Mouse (Mus musculus) frontal cortex, adult 2 months (tissue): ENCODE measurements around the gene Dnm3. TPM values are rescaled to one million over a fixed set of nuclear protein-coding genes. Genes with fewer than 3 reads are reported as not detected.

ENCODE experiments used
- DNase-seq, 2 experiments: peaks; one replicate each; pipeline ENCODE4 v3.0.0; 2022; ENCODE audit warnings: low spot score in 1 of 2; ENCODE audit errors: extremely low spot score in 1 of 2
- polyA plus RNA-seq: library from polyadenylated mRNA; depleted of rRNA; stranded (reverse); fragments of >200 nt; gene quantifications from 2 replicates; pipeline ENCODE4 v1.2.3, GENCODE M21; 2012

Gene Dnm3
- polyA plus RNA-seq, 1 experiment, result 45.3 TPM

- DNase-seq, result no peak
These were observed 260.4 kb downstream of the Dnm3 start for GRCm38 (mm10) chr1:162217340-162217974.

DNA sequence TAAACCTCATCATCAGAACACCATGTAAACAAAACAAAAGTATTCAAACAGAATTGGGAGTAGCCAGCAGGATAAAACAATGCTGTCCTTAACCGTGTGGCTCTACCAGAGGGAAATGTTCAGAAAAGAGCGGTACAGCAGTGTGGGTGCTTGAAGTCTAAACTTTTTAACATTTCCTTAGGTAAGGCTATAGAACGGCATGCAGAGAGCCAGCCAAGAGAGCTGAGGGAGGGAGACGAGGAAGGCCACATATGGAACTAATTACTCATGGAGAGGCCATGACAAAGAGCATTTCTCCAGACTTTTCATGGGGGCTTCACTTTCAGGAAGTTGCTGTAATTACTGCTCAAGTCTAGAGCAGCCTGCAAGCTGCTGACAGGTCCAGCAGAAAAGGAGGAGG is 261.2 kb downstream of the Dnm3 start:
- DNase-seq, result no peak

DNA sequence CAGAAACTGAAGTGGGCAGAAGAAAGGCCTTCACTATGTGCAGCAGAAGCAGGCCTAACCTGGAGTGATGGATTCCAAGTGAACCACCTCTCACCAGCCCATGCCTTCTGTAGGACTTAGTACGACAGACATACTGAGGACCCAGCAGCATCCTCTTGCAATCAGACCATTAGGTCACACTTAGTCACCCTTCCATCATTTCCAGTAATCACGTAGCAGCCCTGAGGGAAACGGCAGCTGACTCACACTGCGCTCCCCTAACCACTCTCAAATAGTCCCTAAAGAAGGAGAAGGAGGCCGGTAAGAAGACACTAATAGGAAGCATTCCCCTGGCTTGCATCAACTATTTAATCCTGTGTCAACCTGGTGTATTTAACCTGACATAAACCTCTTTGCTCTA is 262.1 kb downstream of the Dnm3 start:
- no peak for DNase-seq

DNA sequence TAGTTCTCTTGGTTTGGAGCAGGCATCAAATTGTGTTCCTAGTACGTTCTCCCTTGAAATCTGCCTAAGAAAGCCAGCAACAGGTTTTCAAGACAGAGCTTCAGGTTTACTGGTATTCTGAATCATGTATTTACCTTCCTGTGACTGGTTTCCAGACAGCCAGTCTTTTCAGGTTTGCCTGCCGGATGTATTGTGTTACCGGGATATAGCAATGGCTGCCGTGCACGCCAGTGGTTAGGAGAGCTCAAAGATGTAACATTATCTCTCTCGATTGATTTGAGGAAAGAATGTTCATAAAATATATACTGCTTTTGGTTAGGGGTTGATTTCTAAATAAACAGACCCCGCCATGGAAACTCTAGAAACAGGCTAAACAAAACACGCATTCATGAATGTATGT is 264.8 kb downstream of the Dnm3 start:
- no peak for DNase-seq

DNA sequence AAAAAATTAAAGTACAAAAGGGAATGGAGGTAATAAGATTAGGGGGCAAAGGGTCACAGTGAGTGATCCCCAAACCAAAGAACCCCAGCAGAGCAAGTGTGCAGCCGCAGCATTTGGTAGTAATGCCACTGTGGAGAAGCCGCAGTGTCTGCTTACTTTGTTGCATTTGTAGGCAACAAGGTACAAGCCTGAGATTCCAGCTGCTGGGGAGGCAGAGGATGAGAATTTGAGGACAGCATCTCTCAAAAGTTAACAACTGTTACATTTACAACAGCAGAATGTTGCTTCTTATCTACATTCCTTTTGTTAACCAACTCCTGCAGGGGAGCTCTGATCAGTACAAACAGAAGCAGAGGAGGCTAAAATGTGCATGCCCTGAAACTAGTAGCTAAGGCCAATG is 267.3 kb downstream of the Dnm3 start:
- no peak for DNase-seq

DNA sequence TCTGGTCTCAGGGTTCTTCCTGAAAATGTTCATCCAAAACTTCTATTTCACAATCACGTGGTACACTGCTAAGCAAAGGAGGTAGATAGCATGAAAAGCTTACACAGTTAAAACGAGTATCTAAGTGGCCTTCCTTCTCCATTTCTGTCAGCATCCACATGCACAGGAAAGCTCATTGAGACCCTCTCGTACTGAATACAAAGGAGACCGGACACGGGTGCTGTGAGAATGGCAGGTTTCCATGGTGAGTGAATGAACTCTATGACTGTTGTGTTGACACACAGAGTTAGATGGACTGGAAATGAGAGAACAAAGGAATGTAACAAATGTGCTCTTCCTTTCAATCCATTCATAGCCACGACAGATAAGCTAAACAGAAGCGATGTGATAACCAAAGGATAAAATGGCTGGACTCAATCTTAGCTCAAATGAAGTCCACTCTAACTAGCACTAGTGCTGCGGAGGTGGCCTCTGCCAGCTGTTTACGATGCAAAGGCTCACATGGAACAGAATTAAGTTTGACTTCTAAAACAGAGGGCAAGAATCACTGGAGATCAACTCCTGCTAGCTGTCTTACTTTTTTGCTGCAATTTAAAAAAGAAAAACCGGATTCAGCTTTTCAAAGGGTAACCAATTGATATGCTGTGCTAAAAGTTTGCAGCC is 268.2 kb downstream of the Dnm3 start:
- no peak for DNase-seq

DNA sequence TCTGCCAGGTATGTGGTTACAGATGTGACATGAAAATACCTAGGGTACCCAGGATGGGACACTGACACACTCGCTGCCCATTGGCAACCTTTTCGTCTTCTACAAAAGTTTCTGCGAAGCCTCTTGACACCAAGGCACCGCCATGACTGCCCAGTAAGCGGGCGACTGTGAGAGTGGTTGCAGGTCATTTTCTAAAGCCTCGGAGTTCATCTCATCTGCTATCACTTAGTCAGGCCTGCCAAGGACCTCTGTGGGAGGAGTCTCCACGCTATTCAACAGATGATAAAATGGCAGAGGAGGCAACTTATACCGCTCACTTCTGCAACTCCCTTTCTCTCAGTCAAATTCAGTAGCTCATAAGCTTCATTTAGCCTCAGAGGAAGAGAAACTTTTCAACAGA is 268.8 kb downstream of the Dnm3 start:
- no peak for DNase-seq

- no peak for DNase-seq
These were observed 270.2 kb downstream of the Dnm3 start for GRCm38 (mm10) chr1:162207708-162208043.

DNA sequence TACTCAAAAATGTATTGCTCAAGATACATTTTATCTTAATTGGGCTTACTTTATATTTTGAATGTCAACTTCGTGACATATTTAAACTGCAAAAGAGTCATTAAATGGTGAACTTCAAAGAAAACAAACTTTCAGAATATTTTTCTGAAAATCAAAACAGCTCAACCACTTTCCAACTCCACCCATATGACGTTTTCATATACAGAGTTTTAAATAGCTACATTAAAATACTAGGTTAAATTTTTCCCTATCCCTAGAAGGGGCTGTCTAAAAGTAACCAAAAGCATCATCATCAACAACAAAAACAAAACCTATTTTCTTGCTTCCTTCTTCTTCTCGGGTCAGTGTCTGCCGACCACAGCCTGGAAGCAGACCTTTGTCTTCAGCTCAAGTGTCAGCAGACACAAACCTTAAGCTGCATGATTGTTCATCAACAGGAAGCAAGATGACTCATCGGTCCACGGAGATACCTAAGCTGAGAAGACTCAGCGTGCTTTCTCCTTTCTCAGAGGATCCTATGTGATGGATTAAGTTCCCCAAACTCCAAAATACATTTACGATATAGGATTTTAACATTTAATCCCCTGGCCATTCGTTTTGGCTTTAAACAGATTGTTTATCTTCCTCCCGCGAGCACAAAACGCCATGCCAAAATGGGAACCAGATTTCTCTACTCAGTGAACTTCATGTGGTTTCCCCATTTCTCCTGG is 270.7 kb downstream of the Dnm3 start:
- DNase-seq, result peak in 1 of 2 experiments; percentile 10

DNA sequence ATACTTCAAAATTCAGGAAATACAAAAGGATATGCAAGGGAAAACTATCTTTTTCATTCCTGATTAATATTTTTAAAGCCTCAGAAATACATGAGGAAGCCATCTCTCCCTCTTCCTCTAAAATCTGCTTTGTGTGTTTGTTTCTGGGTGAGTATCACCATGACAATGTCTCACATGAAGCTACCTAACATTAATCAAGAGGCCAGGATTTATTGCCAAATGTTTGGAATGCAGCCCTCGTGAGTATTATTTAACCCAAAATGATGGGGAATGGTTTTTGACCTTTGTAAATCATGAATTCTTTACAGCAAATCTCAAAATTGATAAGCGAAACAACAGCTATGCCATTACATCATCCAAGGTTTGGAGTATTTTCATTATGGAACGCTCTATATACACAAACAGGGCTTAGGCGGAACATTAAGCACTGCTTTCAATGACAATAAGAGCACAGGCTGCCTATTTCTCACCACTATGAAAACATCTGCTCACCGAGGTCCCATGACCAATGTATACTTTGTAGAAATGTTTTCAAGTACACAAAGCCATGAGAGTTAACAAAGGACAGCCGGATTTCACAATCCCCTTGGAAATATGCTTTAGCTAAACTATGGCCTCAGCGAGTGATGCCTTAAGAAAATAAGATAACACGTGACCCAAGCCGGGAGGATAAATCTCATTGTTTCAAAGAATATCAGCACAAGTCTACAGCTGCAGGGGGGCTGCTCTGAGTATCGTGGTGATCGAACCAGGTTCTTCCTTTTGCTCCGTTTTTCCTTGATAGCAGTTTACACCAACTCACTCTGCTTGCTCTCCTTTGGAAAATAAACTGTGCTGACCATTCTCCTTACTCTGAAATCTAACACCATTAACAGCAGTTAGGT is 275.1 kb downstream of the Dnm3 start:
- DNase-seq, result no peak

- DNase-seq, result no peak
These were observed 277.4 kb downstream of the Dnm3 start for GRCm38 (mm10) chr1:162200446-162200845.

- DNase-seq, result peak; percentile 16 to 34
These were observed 280.8 kb downstream of the Dnm3 start for GRCm38 (mm10) chr1:162196812-162197680.

GRCm38 (mm10) chr1:162188744-162189143 is 289.1 kb downstream of the Dnm3 start:
- no peak for DNase-seq

DNA sequence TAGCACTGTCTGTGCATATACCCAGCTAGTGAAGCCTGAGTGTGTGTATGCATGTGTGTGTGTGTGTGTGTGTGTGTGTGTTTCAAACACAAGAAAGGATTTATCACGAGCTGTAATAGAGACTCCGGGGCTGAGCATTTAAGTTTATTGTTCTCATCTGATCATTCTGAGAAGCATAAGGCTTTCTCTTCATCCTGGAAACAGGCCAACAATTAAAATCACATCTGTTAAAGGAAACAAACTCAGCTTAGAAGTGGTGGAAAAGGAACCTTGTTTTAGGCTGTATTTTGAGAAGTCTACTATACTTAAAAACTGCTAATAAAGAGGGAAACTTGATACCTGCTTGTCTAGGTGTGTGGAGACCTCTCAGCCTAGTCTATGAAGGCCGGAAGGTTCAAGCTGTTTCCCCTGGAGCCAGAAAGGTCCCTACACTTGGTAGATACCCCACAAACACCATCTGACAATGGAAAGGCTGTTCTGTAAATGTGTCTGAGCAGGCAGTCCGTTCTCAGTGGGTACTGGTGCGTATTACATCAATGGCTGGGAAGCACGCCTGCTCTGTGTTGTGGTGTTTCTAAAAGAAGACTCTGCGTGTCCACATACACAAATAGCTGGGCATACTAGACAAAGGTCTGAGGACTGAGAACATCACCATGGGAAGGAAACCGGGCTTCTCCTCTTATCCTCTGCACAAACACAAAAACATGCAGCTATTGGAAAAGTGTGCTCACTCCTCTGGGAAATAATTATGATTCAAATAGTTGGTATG is 290.3 kb downstream of the Dnm3 start:
- no peak for DNase-seq

DNA sequence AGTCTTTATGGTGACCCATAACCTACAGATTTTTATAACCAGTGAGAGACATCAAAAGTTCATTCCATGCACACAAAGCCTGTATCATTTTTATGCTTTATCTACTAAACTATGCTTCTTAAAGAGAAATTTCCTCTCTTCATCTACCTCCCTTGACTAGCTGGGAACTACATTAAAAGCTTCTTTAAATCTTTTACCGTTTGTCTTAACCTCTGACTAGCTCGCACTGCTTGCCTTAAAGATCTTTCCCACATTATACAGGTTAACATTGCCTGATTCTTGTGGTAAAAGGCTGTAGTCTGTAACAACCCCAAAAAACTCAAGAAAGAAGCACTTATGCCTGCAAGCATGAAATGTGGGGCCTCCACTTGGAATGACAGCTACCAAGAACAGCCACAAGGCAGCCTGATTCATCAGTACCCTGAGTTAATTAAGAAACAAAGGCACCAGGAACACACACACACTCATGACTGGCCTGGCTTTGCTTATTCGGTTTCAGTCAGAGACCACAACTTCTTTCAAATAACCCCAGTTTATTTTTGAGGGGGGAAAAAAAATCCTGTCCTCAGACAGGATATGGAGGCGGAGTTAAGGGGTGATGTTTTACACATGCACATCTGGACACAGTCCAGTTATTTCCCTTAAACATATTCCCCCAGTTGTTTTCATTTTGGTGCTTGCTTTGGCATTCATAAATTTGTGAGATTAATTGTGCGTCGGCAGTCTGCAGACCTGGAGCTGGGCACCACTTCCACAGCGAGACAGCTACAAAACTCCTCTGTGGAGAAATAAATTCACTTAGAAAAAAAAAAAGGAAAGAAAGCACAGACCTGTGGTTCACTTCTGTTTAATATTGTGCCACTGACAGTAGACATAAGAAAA is 291.1 kb downstream of the Dnm3 start:
- no peak for DNase-seq

DNA sequence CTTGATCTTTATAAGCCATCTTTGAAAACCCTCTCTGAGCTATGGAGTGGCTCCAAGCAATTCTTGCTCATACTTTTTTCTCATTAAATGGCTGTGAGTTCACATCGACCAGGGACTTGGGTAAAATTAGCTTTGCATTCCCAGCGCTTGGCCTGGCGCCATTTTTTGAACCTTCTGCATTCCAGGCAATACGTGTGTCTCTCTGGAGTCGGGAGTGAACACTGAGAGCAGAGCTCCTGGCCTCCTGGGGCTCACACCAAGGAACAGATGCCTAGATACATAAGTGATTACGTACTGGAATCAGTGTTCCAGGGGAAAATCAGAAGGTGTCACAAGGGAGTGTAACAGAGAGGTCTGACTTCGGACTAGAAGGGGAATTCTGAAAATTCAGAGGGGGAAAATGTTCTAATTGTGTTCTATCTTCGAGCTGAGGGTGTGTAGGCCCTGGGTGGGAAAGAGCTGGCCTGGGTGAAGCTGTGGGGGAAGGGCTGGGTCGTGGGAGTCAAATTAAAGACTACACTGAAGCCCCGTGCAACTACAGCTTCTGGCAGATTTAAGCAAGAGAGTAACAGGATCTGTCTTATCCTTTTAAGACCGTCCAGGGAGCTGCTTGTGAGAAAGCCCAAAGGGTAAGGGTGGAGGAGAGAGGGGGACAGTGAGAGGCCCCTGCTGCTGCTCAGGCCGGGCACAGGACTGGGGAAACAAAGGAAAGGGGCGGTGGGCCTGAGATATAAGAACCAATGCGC is 293.7 kb downstream of the Dnm3 start:
- DNase-seq, result peak in 1 of 2 experiments; percentile 23

DNA sequence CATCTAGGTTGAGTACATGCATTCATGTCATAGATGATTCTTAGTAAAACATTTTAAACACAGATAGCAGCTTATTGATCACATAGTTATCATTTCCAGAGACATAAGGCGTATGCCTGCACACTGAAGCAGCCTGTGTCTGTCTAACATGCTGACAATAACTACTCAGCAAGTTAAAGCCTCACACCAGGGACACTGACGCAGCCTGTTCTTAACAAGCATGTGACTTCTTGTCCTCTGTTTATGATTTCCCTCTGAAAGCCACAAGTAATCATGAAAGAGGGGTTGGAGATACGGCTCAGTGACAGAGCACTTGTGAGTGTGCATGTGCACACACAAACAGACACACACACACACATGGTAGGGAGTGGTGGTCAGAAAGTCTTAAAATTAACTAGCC is 294.4 kb downstream of the Dnm3 start:
- no peak for DNase-seq
